Mouse (Mus musculus): Measurements from ENCODE around the gene Cbarp.

GRCm38 (mm10) chr10:80179068-80180051, 38.7 kb upstream of the Cbarp start, which contains the start of gene Efna2:
- TF ChIP-seq POLR2A (IDR thresholded peaks at IDR 0.05; ENCODE audit: insufficient read depth, low read depth, low read length) (no peak), EP300 (IDR thresholded peaks at IDR 0.05; ENCODE audit: insufficient read depth, low read depth, low read length) (no peak), CTCF (IDR thresholded peaks at IDR 0.05) (no peak)

Data from heart, adult 2 months (tissue).